Mouse (Mus musculus): ENCODE measurements around the gene Ptprr.

Ptprr gene

GRCm38 (mm10) chr10:116196596-116197415 lies 178.8 kb downstream of the Ptprr start:
- no peak for DNase-seq (ENCODE audit: low read depth in 1 of 2, low spot score in 2 of 2)

- no peak for DNase-seq (ENCODE audit: low read depth in 1 of 2, low spot score in 2 of 2)
Observed at GRCm38 (mm10) chr10:116197416-116197939, 179.5 kb downstream of the Ptprr start.

- no peak for DNase-seq (ENCODE audit: low read depth in 1 of 2, low spot score in 2 of 2)
Observed at GRCm38 (mm10) chr10:116199035-116199434, 181.0 kb downstream of the Ptprr start.

GRCm38 (mm10) chr10:116201542-116201941 lies 183.5 kb downstream of the Ptprr start:
- no peak for DNase-seq (ENCODE audit: low read depth in 1 of 2, low spot score in 2 of 2)

GRCm38 (mm10) chr10:116205580-116206358 lies 187.8 kb downstream of the Ptprr start:
- DNase-seq (ENCODE audit: low read depth in 1 of 2, low spot score in 2 of 2), result no peak

- no peak for DNase-seq (ENCODE audit: low read depth in 1 of 2, low spot score in 2 of 2)
Observed at GRCm38 (mm10) chr10:116206449-116206848, 188.4 kb downstream of the Ptprr start.

- DNase-seq (ENCODE audit: low read depth in 1 of 2, low spot score in 2 of 2), result no peak
Observed at GRCm38 (mm10) chr10:116207987-116208726, 190.1 kb downstream of the Ptprr start.

GRCm38 (mm10) chr10:116208727-116209115 lies 190.7 kb downstream of the Ptprr start:
- no peak for DNase-seq (ENCODE audit: low read depth in 1 of 2, low spot score in 2 of 2)

- DNase-seq (ENCODE audit: low read depth in 1 of 2, low spot score in 2 of 2), result no peak
Observed at GRCm38 (mm10) chr10:116212127-116212526, 194.1 kb downstream of the Ptprr start.

- no peak for DNase-seq (ENCODE audit: low read depth in 1 of 2, low spot score in 2 of 2)
Observed at GRCm38 (mm10) chr10:116220336-116221118, 202.5 kb downstream of the Ptprr start.

- no peak for DNase-seq (ENCODE audit: low read depth in 1 of 2, low spot score in 2 of 2)
Observed at GRCm38 (mm10) chr10:116235299-116235698, 217.3 kb downstream of the Ptprr start.

GRCm38 (mm10) chr10:116242200-116242599 lies 224.2 kb downstream of the Ptprr start:
- DNase-seq (ENCODE audit: low read depth in 1 of 2, low spot score in 2 of 2), result no peak

GRCm38 (mm10) chr10:116243373-116243772 lies 225.4 kb downstream of the Ptprr start:
- no peak for DNase-seq (ENCODE audit: low read depth in 1 of 2, low spot score in 2 of 2)

- no peak for DNase-seq (ENCODE audit: low read depth in 1 of 2, low spot score in 2 of 2)
Observed at GRCm38 (mm10) chr10:116245632-116246031, 227.6 kb downstream of the Ptprr start.

GRCm38 (mm10) chr10:116252668-116253067 lies 234.7 kb downstream of the Ptprr start:
- no peak for DNase-seq (ENCODE audit: low read depth in 1 of 2, low spot score in 2 of 2)

- no peak for DNase-seq (ENCODE audit: low read depth in 1 of 2, low spot score in 2 of 2)
Observed at GRCm38 (mm10) chr10:116253972-116254371, 236.0 kb downstream of the Ptprr start.

GRCm38 (mm10) chr10:116259298-116259697 lies 241.3 kb downstream of the Ptprr start:
- DNase-seq (ENCODE audit: low read depth in 1 of 2, low spot score in 2 of 2), result no peak

- DNase-seq (ENCODE audit: low read depth in 1 of 2, low spot score in 2 of 2), result no peak
Observed at GRCm38 (mm10) chr10:116260658-116261433, 242.8 kb downstream of the Ptprr start.

- no peak for DNase-seq (ENCODE audit: low read depth in 1 of 2, low spot score in 2 of 2)
Observed at GRCm38 (mm10) chr10:116261559-116261958, 243.5 kb downstream of the Ptprr start.

- no peak for DNase-seq (ENCODE audit: low read depth in 1 of 2, low spot score in 2 of 2)
Observed at GRCm38 (mm10) chr10:116264521-116264920, 246.5 kb downstream of the Ptprr start.
